ENCODE assay signal across 8 mouse cellular contexts in the genomic region with DNA sequence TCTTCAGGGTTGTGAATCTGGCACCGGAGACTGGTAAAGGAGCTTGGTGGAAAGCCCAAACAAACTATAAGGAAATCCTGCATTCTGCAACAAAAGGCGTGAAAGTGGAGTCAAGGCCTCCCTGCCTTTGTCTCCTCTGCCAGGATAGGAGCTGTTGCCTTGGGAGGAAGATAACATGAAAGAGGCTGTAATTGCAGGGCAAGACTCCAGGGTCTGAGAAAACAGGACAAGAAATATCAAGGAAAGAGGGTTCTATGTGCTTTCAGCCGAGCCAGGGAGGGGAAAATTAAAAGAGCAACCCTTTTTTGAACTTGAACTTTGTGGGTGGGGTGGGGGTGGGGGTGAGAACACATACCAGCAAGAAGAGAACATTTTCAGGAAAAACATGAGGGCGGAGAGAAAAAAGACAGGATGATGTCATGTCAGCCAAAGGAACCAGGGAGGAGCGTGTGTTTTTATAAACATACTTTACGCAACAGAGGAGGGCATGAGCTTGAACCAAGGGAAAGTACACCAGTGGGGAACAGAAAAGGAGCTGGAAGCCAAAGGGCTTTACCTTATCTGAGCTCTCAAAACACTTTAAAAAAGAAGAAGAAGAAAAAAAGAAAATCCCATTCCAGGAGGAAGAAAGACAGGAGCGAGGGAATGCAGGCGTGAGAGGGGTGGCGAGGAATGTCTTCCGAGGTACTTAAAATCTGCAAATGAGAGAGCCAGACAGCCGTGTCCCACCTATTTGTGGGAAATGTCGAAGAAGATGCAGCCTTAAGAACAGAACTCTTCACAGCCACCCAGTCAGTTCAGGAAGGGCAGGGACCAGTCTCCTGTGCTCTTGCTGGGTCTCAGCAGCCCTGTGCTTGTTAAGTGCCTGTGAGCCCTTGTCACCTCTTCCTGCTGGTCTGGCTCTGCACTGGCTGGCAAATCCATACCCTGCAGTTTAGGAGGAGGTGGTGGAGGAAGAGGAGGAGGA.
DNase-seq lines count a peak whose midpoint lies in the region; ATAC-seq and TF ChIP-seq lines count a peak whose summit lies in the region.

No protein-coding gene starts in this region.

- peak; percentile 53 to 85 for DNase-seq in adrenal gland, adult (ENCODE audit: inconsistent age in 2 of 2, low spot score in 1 of 2)
- no peak for DNase-seq in adrenal gland, postnatal 4 days (ENCODE audit: low spot score in 2 of 2)
- DNase-seq in right cerebral cortex, adult 18-20 months, result no peak
- DNase-seq in cerebellum, adult 18-20 months, result no peak

- peaks cover 35% of the 10 kb centered on the region for H3K4me1 ChIP-seq in brown adipose tissue, adult 24 weeks (ENCODE audit: control insufficient read depth, insufficient read depth, insufficient read length, low read length)
- H3K4me1 ChIP-seq in heart, embryonic 15.5 days (replicated peaks), result peaks cover 55% of the 10 kb centered on the region
- peaks cover 61% of the 10 kb centered on the region for H3K4me1 ChIP-seq in limb, embryonic 12.5 days (replicated peaks)

- peak; percentile 27; the same call in 1 of the 2 replicates for ATAC-seq in heart, embryonic 15.5 days (replicated peaks; ENCODE audit: insufficient number of reproducible peaks, insufficient read depth, low FRiP score, low read depth)
- no peak for ATAC-seq in limb, embryonic 12.5 days (ENCODE audit: insufficient number of reproducible peaks, insufficient read depth, low FRiP score, low TSS enrichment, low read depth)

- H3K27me3 ChIP-seq in heart, embryonic 15.5 days, result no peaks in the 10 kb centered on the region
- H3K27me3 ChIP-seq in limb, embryonic 12.5 days, result no peaks in the 10 kb centered on the region
- no peaks in the 10 kb centered on the region for H3K27me3 ChIP-seq in myocyte (ENCODE audit: control insufficient read depth, insufficient read depth, insufficient read length)

- H3K9ac ChIP-seq in heart, embryonic 15.5 days, result peak overlapping the region; percentile 50
- H3K9ac ChIP-seq in limb, embryonic 12.5 days (replicated peaks), result 0 out of 2 replicates have a peak overlapping the region, but pooled peaks have one; percentile 35

- peak overlapping the region; percentile 46 for H3K27ac ChIP-seq in brown adipose tissue, adult 24 weeks (replicated peaks; ENCODE audit: low read depth, low read length)
- H3K27ac ChIP-seq in heart, embryonic 15.5 days, result peak overlapping the region; percentile 100
- H3K27ac ChIP-seq in limb, embryonic 12.5 days, result peak overlapping the region; percentile 99

- TF ChIP-seq POLR2A in myocyte (IDR thresholded peaks at IDR 0.05; ENCODE audit: insufficient read length, low read depth), result no peak

- no peak overlapping the region for H3K4me3 ChIP-seq in brown adipose tissue, adult 24 weeks (ENCODE audit: insufficient read depth, low read depth, low read length)
- 0 out of 2 replicates have a peak overlapping the region, but pooled peaks have one; percentile 4 for H3K4me3 ChIP-seq in heart, embryonic 15.5 days
- no peak overlapping the region for H3K4me3 ChIP-seq in limb, embryonic 12.5 days (replicated peaks)
- H3K4me3 ChIP-seq in myocyte, result no peak overlapping the region

- H3K79me2 ChIP-seq in myocyte (ENCODE audit: control insufficient read depth, insufficient read depth), result no peaks in the 10 kb centered on the region

- no peak overlapping the region for H3ac ChIP-seq in myocyte (ENCODE audit: control insufficient read depth, insufficient read length)

- WGBS in heart, embryonic 15.5 days, result 25% methylated on average over 12 of the region's 12 CpGs
- WGBS in limb, embryonic 12.5 days, result 48% methylated on average over 12 of the region's 12 CpGs

- no peaks in the 10 kb centered on the region for H3K9me3 ChIP-seq in heart, embryonic 15.5 days (replicated peaks)
- H3K9me3 ChIP-seq in limb, embryonic 12.5 days, result no peaks in the 10 kb centered on the region

- no peaks in the 10 kb centered on the region for H3K36me3 ChIP-seq in heart, embryonic 15.5 days
- H3K36me3 ChIP-seq in limb, embryonic 12.5 days, result no peaks in the 10 kb centered on the region
- no peaks in the 10 kb centered on the region for H3K36me3 ChIP-seq in myocyte (ENCODE audit: control insufficient read depth, insufficient read depth)

- peak overlapping the region; percentile 56 for H3K4me2 ChIP-seq in heart, embryonic 15.5 days
- peak overlapping the region; percentile 37 for H3K4me2 ChIP-seq in limb, embryonic 12.5 days
- H3K4me2 ChIP-seq in myocyte (ENCODE audit: low read depth), result peak overlapping the region; percentile 70

TF ChIP-seq in myocyte, 11 proteins besides CTCF, POLR2A, EP300 and RAD21:
- TF ChIP-seq SRF (IDR thresholded peaks at IDR 0.05; ENCODE audit: control insufficient read depth, insufficient read length, low read depth), result no peak
- TF ChIP-seq REST (IDR thresholded peaks at IDR 0.05; ENCODE audit: insufficient read depth, insufficient read length), result no peak
- no peak for TF ChIP-seq TCF3 (IDR thresholded peaks at IDR 0.05; ENCODE audit: insufficient read length, low read depth)
- no peak for TF ChIP-seq USF1 (IDR thresholded peaks at IDR 0.05; ENCODE audit: low read depth)
- TF ChIP-seq E2F4 (IDR thresholded peaks at IDR 0.05; ENCODE audit: insufficient read depth), result no peak
- peak; percentile 17; the same call in 1 of the 2 replicates for TF ChIP-seq CEBPB (IDR thresholded peaks at IDR 0.05; ENCODE audit: insufficient read depth, poor library complexity, severe bottlenecking)
- TF ChIP-seq POLR2AphosphoS2 (IDR thresholded peaks at IDR 0.05; ENCODE audit: insufficient read length, low read depth), result no peak

Comparison
In these comparisons a context has a peak if more than half of its experiments do, and no peak if none do; other contexts are left out.
1. DNase-seq: peak in adrenal gland, adult (2 of 2); none in adrenal gland, postnatal 4 days (0 of 2), right cerebral cortex, adult 18-20 months (single experiment) and cerebellum, adult 18-20 months (0 of 2).
2. H3K27ac ChIP-seq: peak in every context shown above with its lines; median percentile 100 in heart, embryonic 15.5 days; 99 in limb, embryonic 12.5 days; 46 in brown adipose tissue, adult 24 weeks.
3. Peak in every context shown above with its lines, with median percentiles within 50 percentile points of each other: H3K4me2 ChIP-seq.